In the genomic region with DNA sequence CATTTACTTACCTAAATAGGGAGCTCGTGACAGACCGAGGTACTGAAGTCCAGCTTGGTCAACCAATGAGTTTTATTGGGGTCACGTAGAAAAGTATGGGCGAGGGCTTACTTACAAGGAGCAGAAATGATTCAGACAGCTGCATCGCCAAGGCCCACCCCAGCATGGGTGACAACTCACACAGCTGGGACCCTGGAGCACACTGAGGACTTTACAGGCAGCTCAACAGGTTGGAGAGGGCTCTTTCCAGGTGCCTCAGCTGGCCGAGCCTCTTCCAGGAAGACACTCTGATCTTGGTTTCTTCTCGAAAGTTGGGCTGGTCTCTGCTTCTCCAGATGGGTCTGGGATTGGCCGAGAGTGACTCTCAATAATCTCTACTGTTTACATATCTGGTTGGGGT, we compare ENCODE assay signal across 19 mouse cellular contexts.
"Had no signal": no experiment of that assay in that cellular context is flagged by ENCODE, and none has a peak within 500 bp of the region (broad histone marks: within the 10 kb centered on the region; RNA-seq: fewer than 3 reads in every experiment).

No protein-coding gene starts in this region.

- H3K9me3 ChIP-seq: midbrain, embryonic 10.5 days; midbrain, embryonic 12.5 days; neural tube, embryonic 13.5 days; neural tube, embryonic 15.5 days had no signal

- H3K4me2 ChIP-seq: lung, embryonic 14.5 days; midbrain, embryonic 12.5 days; neural tube, embryonic 13.5 days; neural tube, embryonic 15.5 days had no signal

- H3K27ac ChIP-seq: midbrain, embryonic 10.5 days; midbrain, embryonic 12.5 days; neural tube, embryonic 13.5 days; neural tube, embryonic 15.5 days had no signal

- H3K36me3 ChIP-seq: midbrain, embryonic 10.5 days; midbrain, embryonic 12.5 days; neural tube, embryonic 13.5 days; neural tube, embryonic 15.5 days had no signal

- DNase-seq: lung, adult 18-20 months; lung, embryonic 14.5 days; lung, postnatal 10 days; lung, postnatal 4 days; midbrain, embryonic 14.5 days; retina, postnatal 1 day; right cerebral cortex, adult 18-20 months; right cerebral cortex, postnatal 25 days; right cerebral cortex, postnatal 4 days; spleen, adult 18-20 months; thymus, adult 2 months; thymus, postnatal 25 days; thymus, postnatal 4 days had no signal

- ATAC-seq: midbrain, embryonic 16.5 days had no signal

- H3K9ac ChIP-seq: lung, embryonic 14.5 days; midbrain, embryonic 12.5 days; neural tube, embryonic 13.5 days; neural tube, embryonic 15.5 days had no signal

- H3K4me3 ChIP-seq: midbrain, embryonic 10.5 days; midbrain, embryonic 12.5 days; myocyte; neural tube, embryonic 13.5 days; neural tube, embryonic 15.5 days had no signal
